Mouse (Mus musculus) hindbrain, embryonic 14.5 days (tissue): ENCODE measurements at regions not wholly inside any gene's neighbourhood (a gene's known extent, or its start where the extent isn't known, plus 50 kb on each side); places are given as distances from the start of the nearest gene placed in this dataset.

Source experiments
- ATAC-seq: fragments of 200-750 bp; cut with Nextera tagmentation; 2 replicates; pipeline ENCODE4 v1.8.0; 2017; ENCODE audit warnings: moderate number of reproducible peaks, mild to moderate bottlenecking, moderate TSS enrichment, moderate library complexity; ENCODE audit not compliant: low FRiP score
- DNase-seq: peaks from one replicate; pipeline ENCODE4 v3.0.0-alpha.2; 2015; ENCODE audit warnings: low spot score
- H3K27ac ChIP-seq: fragments of 300-500 bp; sonication (generic); 2 replicates; pipeline ENCODE4 v1.5.1; 2014; ENCODE audit warnings: mild to moderate bottlenecking, moderate library complexity
- H3K27me3 ChIP-seq: fragments of 300-500 bp; sonication (generic); 2 replicates; pipeline ENCODE4 v1.6.1; 2014; ENCODE audit warnings: mild to moderate bottlenecking, low read length, mixed read lengths; ENCODE audit not compliant: control insufficient read depth, insufficient read depth
- H3K36me3 ChIP-seq: fragments of 300-500 bp; sonication (generic); replicated peaks from 2 replicates; pipeline ENCODE4 v1.6.1; 2014; ENCODE audit not compliant: control insufficient read depth, insufficient read depth
- H3K4me1 ChIP-seq: fragments of 300-500 bp; sonication (generic); replicated peaks from 2 replicates; pipeline ENCODE4 v1.6.1; 2014; ENCODE audit warnings: antibody characterized with exemption, low read length, mixed read lengths; ENCODE audit not compliant: control insufficient read depth, insufficient read depth
- H3K4me2 ChIP-seq: fragments of 300-500 bp; sonication (generic); replicated peaks from 2 replicates; pipeline ENCODE4 v1.6.1; 2014; ENCODE audit warnings: mild to moderate bottlenecking, moderate library complexity
- H3K4me3 ChIP-seq: fragments of 300-500 bp; sonication (generic); replicated peaks from 2 replicates; pipeline ENCODE4 v1.5.1; 2014; ENCODE audit warnings: mild to moderate bottlenecking, low read length
- H3K9ac ChIP-seq: fragments of 300-500 bp; sonication (generic); 2 replicates; pipeline ENCODE4 v1.6.1; 2014
- H3K9me3 ChIP-seq: fragments of 300-500 bp; sonication (generic); 2 replicates; pipeline ENCODE4 v1.6.1; 2016; ENCODE audit warnings: low read length; ENCODE audit not compliant: control insufficient read depth
- WGBS: fragments of 180-500 bp; shearing (Covaris S2); extraction: QIAGEN DNeasy Blood & Tissue Kit; methylation state at CpG from one replicate; pipeline ENCODE4 v1.1.7; 2014; 5-methylcytosine and 5-hydroxymethylcytosine counted together

DNA sequence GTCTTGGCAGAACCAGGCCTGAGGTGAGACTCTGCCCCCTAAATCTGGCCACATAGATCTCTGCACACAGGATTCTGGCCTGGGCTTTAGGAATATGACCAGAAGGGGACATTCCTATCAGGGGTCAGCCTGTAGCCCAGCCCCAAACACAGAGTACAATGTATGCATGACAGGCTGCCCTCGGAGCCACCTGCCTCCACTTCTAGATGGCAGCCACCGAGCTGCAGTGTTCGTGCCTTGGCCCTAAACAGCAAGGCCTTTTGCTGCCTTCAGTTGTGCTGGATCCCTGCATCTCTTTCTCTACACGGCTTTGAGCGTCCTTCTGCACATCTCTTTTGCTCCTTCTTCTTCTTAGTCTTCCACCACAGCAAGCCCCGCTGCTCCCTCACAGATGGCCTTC lies 532.2 kb upstream of the 3110018I06Rik start:
- 69% methylated on average over 6 of the region's 6 CpGs for whole genome bisulfite sequencing
- no peaks in the 10 kb centered on the region for H3K27me3 ChIP-seq
- no peaks in the 10 kb centered on the region for H3K9me3 ChIP-seq
- ATAC-seq (no peak; the same call in 1 of the 2 replicates), DNase-seq (no peak)
- no peak overlapping the region for H3K4me2 ChIP-seq
- no peaks in the 10 kb centered on the region for H3K36me3 ChIP-seq
- 0 out of 2 replicates have a peak, but pooled peaks cover 6% of the 10 kb centered on the region for H3K4me1 ChIP-seq
- H3K9ac ChIP-seq, result no peak overlapping the region
- H3K27ac ChIP-seq, result peak overlapping the region; percentile 52
- H3K4me3 ChIP-seq, result no peak overlapping the region

DNA sequence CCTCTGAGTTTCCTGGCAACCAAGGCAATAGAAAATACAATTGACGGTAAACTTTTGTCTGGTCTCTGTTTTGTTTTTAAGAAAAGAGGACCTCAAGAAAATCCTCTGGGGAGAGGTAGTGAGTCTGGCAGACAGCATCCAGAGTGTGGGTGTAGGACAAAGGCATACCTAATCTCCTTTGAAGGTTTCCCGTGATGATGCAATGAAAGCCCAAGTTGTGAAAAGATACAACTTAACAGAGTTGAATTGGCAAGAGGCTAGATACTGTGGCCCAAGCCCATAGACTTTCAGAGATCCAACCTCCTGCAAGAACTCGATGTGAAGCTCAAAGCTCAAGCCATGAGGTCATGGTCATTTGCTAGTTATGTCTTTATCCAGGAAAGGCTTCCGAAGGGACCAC lies 526.4 kb upstream of the 3110018I06Rik start:
- ATAC-seq (no peak), DNase-seq (no peak)
- H3K4me1 ChIP-seq, result no peaks in the 10 kb centered on the region
- no peak overlapping the region for H3K4me2 ChIP-seq
- H3K4me3 ChIP-seq, result no peak overlapping the region
- 42% methylated on average over 4 of the region's 4 CpGs for WGBS
- H3K27ac ChIP-seq, result no peak overlapping the region
- no peak overlapping the region for H3K9ac ChIP-seq
- H3K36me3 ChIP-seq, result no peaks in the 10 kb centered on the region
- no peaks in the 10 kb centered on the region for H3K27me3 ChIP-seq
- no peaks in the 10 kb centered on the region for H3K9me3 ChIP-seq

DNA sequence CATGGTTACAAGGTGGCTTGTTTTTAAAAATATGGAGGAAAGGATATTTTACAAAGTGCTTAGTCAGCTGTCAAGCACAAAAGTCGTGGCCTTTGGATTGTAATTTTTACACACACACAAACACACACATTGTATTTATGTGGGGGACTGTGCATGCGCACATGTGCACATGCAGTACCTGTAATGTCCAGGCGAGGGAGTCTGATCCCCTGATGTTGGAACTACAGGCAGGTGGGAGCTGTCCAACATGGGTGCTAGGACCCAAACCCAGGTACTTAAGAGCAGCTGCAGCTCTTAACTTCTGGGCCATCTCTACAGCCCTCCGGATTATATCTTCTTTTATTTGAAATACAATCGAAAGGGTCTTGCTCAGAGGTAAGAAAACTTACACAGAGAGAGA lies 524.7 kb upstream of the 3110018I06Rik start:
- Histone ChIP-seq H3K9me3 (no peaks in the 10 kb centered on the region), H3K4me1 (no peaks in the 10 kb centered on the region), H3K27me3 (no peaks in the 10 kb centered on the region), H3K27ac (no peak overlapping the region), H3K4me3 (no peak overlapping the region), H3K4me2 (no peak overlapping the region), H3K9ac (no peak overlapping the region), H3K36me3 (no peaks in the 10 kb centered on the region)
- no peak for DNase-seq
- 66% methylated on average over 5 of the region's 5 CpGs for WGBS
- ATAC-seq, result no peak

GRCm38 (mm10) chr12:106969873-106970272 lies 518.6 kb upstream of the 3110018I06Rik start:
- no peak overlapping the region for H3K4me3 ChIP-seq
- DNase-seq (no peak), ATAC-seq (no peak)
- H3K9ac ChIP-seq, result no peak overlapping the region
- H3K27ac ChIP-seq, result no peak overlapping the region
- no peaks in the 10 kb centered on the region for H3K36me3 ChIP-seq
- H3K4me1 ChIP-seq, result no peaks in the 10 kb centered on the region
- H3K27me3 ChIP-seq, result no peaks in the 10 kb centered on the region
- no peak overlapping the region for H3K4me2 ChIP-seq
- WGBS, result 59% methylated on average over 5 of the region's 5 CpGs
- 0 out of 2 replicates have a peak, but pooled peaks cover 6% of the 10 kb centered on the region for H3K9me3 ChIP-seq

DNA sequence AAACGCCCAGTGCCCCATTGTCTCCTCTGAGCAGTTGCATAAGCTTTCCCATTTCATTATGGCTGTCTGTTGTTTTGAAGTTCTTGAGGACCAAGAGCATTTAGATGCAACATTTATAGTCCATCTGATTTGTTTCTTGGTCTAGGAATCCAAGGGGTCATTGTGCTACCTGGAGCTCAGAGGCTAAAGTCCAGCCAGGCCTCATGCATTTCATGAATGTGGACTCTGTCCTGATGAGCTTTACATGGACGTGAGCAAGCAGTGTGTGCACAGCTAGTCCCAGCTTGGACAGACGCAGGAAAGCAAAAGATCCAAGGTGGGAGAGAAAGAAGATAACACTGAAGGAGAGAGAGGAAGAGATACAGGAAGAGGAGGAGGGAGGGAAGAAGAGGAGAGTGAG lies 496.0 kb upstream of the 3110018I06Rik start:
- 82% methylated on average over 3 of the region's 3 CpGs for WGBS
- Histone ChIP-seq H3K9ac (no peak overlapping the region), H3K27me3 (no peaks in the 10 kb centered on the region), H3K4me3 (no peak overlapping the region), H3K36me3 (no peaks in the 10 kb centered on the region), H3K27ac (no peak overlapping the region), H3K4me1 (0 out of 2 replicates have a peak, but pooled peaks cover 3% of the 10 kb centered on the region), H3K9me3 (no peaks in the 10 kb centered on the region), H3K4me2 (no peak overlapping the region)
- no peak for ATAC-seq
- no peak for DNase-seq

DNA sequence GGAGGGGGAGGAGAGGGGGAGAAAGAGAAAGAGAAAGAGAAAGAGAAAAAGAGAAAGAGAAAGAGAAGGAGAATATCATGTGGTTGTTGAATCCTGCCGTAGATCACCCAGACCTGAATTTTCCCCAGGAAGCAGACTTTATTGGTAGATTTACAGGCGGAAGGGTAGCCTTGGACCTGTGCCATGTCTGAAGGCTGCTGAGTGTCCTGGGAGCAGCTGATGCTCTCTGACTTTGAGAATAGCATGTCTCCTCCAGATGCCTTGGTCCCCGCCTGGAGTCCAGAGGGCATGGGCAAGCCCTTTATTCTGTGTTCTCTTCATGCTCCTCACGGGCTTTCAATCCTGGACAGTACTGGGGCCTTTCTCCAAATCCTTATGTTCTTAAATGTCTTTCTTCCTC lies 495.4 kb upstream of the 3110018I06Rik start:
- no peaks in the 10 kb centered on the region for H3K9me3 ChIP-seq
- no peak overlapping the region for H3K9ac ChIP-seq
- ATAC-seq, result no peak
- H3K36me3 ChIP-seq, result no peaks in the 10 kb centered on the region
- 0 out of 2 replicates have a peak, but pooled peaks cover 3% of the 10 kb centered on the region for H3K4me1 ChIP-seq
- H3K27me3 ChIP-seq, result no peaks in the 10 kb centered on the region
- no peak overlapping the region for H3K4me2 ChIP-seq
- WGBS, result 70% methylated on average over 4 of the region's 4 CpGs
- DNase-seq, result no peak
- H3K4me3 ChIP-seq, result no peak overlapping the region
- H3K27ac ChIP-seq, result no peak overlapping the region

- no peak for ATAC-seq
- no peaks in the 10 kb centered on the region for H3K36me3 ChIP-seq
- H3K4me1 ChIP-seq, result no peaks in the 10 kb centered on the region
- H3K4me2 ChIP-seq, result no peak overlapping the region
- H3K9ac ChIP-seq, result no peak overlapping the region
- DNase-seq, result peak; percentile 36
- no peak overlapping the region for H3K27ac ChIP-seq
- WGBS, result 61% methylated on average over 20 of the region's 20 CpGs
- no peaks in the 10 kb centered on the region for H3K9me3 ChIP-seq
- H3K4me3 ChIP-seq, result no peak overlapping the region
- no peaks in the 10 kb centered on the region for H3K27me3 ChIP-seq
These were observed 477.2 kb upstream of the 3110018I06Rik start for GRCm38 (mm10) chr12:107010995-107011786.

DNA sequence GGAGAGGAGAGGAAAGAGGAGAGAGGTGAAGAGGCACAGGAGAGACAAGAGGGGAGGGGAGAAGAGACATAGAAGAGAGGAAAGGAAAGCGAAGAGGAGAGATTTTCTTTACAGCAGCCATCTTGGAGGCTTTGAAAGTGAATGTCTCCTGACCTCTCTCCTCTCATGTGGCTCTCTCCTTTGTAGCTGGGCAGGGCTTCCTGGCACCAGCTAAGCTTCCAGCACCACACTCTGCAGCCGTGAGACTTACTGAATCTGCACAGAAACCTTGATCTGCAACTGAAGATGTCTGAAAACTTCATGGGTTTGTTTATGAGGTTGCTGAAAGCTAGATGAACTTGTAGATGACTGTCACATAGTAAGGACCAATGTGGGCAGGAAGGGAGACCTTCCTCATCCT lies 471.6 kb upstream of the 3110018I06Rik start:
- ATAC-seq, result no peak

DNA sequence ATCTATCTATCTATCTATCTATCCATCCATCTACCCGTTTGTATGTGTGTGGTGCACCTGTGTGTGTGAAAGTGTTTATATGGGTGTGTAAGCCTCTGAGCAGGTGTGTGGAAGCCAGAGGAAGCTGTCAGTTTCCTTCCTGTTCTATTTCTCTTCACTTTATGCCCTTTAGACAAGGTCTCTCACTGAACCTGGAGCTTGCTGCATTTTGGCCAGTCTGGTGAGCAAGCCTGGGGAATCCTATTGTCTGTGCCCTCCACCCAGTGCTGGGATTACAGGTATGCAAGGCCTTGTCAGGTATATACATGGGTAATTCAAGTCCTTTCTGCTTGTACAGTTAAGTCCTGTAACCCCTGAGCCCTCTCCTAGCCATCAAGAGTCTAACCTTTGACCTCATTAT lies 466.6 kb upstream of the 3110018I06Rik start:
- H3K36me3 ChIP-seq, result no peaks in the 10 kb centered on the region
- no peak overlapping the region for H3K27ac ChIP-seq
- no peak for DNase-seq
- ATAC-seq, result no peak
- H3K9me3 ChIP-seq, result no peaks in the 10 kb centered on the region
- H3K4me2 ChIP-seq, result no peak overlapping the region
- no peaks in the 10 kb centered on the region for H3K4me1 ChIP-seq
- 95% methylated on average over 1 of the region's 1 CpGs for WGBS
- no peak overlapping the region for H3K4me3 ChIP-seq
- peaks cover 3% of the 10 kb centered on the region; the same call in 1 of the 2 replicates for H3K27me3 ChIP-seq
- H3K9ac ChIP-seq, result no peak overlapping the region

More for the DNA sequence above, 471.6 kb upstream of the 3110018I06Rik start:
- H3K27ac ChIP-seq, result no peak overlapping the region
- H3K4me3 ChIP-seq, result no peak overlapping the region
- no peaks in the 10 kb centered on the region for H3K4me1 ChIP-seq
- no peak overlapping the region for H3K9ac ChIP-seq
- DNase-seq, result no peak
- H3K27me3 ChIP-seq, result no peaks in the 10 kb centered on the region
- WGBS, result 80% methylated on average over 2 of the region's 2 CpGs
- no peak overlapping the region for H3K4me2 ChIP-seq
- H3K9me3 ChIP-seq, result no peaks in the 10 kb centered on the region
- no peaks in the 10 kb centered on the region for H3K36me3 ChIP-seq
